Mouse (Mus musculus) lung, postnatal 0 days (tissue): Measurements from ENCODE around the gene Fli1.

Source experiments
- CTCF ChIP-seq: IDR thresholded peaks from 2 replicates; pipeline ENCODE4 v1.5.1; 2016; ENCODE audit warnings: antibody characterized with exemption, mild to moderate bottlenecking
- EP300 ChIP-seq: IDR thresholded peaks from 2 replicates; pipeline ENCODE4 v1.6.1; 2016; ENCODE audit warnings: antibody characterized with exemption, mild to moderate bottlenecking, control low read depth

GRCm38 (mm10) chr9:32376031-32376430, 166.6 kb downstream of the Fli1 start:
- TF ChIP-seq CTCF (no peak), EP300 (no peak)
